Mouse (Mus musculus) layer of hippocampus, adult 9-11 months (tissue): ENCODE measurements around the gene Krtap19-5.

Experiments
- DNase-seq: peaks from one replicate; pipeline ENCODE4 v3.0.0; 2022

Krtap19-5 gene

DNA sequence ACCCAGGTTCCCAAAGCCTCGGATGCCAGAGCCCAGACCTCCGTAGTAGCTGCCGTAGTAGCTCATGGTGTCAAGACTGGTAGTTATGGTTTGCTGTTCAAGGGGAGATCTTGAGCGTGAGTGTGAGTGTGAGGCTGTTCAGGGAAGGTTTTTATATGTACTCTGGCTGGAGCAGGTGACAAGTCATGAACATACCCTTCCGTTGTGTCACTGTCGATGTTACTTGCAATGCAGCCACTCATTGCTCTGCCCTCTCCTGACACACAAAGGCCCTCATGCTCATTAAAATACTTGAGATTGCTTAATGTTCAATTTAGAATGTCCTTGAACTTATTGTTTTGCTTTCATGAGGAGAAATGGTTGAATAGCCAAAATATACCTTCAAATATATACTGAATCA, at the start of gene Krtap19-5:
Krtap19-5 (minus strand) TSS at position 101 of the 400 bp plus-strand sequence.
- no peak for DNase-seq

DNA sequence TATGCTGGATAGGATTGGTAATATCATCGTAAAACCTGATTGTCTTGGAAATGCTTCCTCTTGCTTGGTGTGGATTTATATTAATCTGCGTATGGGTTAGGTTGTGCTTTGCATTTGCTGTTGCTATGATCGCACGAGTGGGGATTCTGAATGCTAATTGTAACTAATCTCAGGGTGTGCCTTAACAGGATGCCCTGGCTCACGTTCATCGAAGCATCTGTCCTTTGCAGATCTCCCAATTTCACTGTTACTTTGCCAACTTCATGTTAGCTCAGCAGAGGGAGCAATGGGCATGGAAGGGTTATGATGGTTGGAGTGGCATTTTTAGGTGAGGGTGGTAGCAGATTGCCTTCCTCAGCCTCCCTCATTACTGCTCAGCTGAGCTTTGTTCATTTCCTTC, 44.8 kb upstream of the Krtap19-5 start:
- DNase-seq: no peak

DNA sequence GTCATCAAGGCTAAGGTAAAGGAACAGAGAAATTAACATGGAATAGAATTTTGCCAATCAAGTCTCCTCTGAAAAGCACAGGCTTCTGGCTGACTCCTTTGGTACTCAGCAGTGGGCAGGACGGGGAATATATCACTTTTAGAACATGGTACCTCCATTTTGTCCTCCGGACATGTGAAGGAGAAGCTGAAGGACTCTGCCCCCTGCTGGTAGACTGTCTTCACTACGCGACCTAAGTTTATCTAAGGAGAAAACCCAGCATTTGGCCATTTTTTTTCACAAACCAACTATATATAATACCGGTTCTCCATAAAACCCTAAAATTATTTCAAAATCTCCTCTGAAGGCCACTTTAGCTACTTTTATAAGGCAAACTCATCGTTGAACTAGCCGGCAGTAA, 42.0 kb upstream of the Krtap19-5 start:
- DNase-seq: no peak

DNA sequence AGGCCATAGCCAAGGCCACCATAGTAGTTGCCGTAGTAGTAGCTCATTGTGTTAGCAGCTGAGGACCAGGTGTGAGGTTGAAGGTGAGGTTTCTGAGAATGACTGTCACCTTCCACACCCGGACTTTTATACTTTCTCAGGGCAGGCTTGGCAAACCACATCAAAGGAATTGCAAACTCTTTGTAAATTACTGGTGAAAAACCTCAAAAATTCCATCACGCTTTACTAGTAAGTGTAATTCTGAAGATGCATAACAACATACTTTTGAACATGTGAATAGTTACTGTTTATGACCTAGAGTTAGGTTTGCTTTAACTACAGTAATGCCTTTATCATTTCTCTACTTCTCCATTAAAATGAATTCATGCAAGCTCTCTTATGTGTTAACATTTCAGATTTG, 35.9 kb upstream of the Krtap19-5 start, which contains the start of gene Krtap19-9b:
Krtap19-9b (minus strand) TSS at position 101 of the 400 bp plus-strand sequence.
- DNase-seq: no peak

DNA sequence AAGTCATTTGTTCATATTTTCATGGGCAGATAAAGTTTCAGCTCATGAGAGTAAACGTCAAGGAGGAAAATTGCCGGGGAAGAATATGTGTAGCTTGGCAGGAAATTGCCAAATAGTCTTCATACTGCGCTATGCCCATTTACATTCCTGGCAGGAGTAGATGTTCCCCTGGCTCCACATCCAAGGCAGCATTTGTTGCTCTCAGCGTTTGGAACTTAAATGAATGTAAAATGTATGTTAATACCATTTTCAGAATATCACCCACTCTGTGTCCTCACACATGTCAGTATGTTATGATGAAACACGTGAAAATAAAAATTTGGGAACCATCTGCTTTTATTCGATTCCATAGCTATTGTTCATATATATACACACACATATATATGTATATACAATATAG, 9.4 kb downstream of the Krtap19-5 start:
- DNase-seq: no peak

DNA sequence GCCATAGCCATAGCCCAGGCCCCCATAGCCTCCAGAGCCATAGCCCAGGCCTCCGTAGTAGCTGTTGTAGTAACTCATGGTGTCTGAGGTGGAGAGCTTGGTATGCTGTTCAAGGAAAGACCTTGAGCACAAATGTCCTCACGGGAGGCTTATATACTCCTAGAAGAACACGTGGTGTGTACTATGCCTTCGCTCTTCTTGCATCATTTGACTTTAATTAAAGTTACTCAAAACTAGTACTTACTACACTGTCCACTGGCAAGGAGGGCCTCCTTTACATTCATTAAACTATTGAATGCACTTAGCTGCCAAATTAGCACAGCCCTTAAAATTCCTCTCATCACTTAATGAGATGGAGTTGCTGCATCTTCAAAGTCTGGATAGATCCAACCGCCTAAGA, 11.3 kb downstream of the Krtap19-5 start, which contains the start of gene Krtap19-4:
Krtap19-4 (minus strand) TSS at position 101 of the 400 bp plus-strand sequence.
- DNase-seq: no peak

DNA sequence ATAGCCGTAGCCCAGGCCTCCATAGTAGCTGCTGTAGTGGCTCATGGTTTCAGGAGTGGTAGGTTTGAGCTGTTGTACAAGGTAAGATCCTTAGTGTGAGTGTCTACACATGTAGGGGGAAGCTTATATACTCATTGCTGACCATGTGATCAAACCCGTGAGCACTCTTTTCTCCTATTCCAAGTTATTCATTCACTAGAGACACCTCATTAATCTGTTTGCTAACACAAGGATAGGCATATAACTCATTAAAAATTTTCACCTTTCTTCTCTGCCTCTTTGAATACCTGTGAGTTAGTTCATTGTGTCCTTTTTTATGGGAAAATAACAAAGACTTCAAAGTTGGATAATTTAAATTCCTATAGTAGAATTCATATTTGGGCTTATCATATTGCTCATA, 18.3 kb downstream of the Krtap19-5 start, which contains the start of gene Krtap19-3:
Krtap19-3 (minus strand) TSS at position 101 of the 400 bp plus-strand sequence.
- no peak for DNase-seq

DNA sequence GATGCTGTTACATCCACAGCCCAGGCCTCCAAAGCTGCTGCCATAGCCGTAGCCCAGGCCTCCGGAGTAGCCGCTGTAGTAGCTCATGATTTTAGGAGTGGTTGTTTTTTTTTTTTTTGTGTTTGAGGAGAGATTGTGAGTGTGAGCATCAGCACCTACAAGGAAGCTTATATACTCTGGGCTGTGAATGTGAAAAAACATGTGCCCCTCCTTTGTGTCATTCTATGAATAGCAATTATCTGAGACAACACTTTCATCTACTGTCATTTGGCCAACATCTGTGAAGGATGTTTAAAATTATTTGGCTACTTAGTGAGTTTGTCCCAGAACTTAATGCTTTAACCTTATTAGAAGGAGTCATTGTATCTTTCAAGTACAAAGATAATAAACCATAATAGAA, 22.1 kb downstream of the Krtap19-5 start, which contains the start of gene Krtap19-2:
Krtap19-2 (minus strand) TSS at position 101 of the 400 bp plus-strand sequence.
- no peak for DNase-seq

DNA sequence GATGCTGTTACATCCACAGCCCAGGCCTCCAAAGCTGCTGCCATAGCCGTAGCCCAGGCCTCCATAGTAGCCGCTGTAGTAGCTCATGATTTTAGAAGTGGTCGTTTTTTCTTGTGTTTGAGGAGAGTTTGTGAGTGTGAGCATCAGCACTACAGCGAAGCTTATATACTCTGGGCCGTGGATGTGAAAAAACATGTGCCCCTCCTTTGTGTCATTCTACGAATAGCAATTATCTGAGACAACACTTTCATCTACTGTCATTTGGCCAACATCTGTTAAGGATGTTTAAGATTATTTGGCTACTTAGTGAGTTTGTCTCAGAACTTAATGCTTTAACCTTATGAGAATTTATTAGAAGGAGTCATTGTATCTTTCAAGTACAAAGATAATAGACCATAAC, 26.9 kb downstream of the Krtap19-5 start, which contains the start of gene Krtap19-1:
Krtap19-1 (minus strand) TSS at position 101 of the 400 bp plus-strand sequence.
- no peak for DNase-seq

DNA sequence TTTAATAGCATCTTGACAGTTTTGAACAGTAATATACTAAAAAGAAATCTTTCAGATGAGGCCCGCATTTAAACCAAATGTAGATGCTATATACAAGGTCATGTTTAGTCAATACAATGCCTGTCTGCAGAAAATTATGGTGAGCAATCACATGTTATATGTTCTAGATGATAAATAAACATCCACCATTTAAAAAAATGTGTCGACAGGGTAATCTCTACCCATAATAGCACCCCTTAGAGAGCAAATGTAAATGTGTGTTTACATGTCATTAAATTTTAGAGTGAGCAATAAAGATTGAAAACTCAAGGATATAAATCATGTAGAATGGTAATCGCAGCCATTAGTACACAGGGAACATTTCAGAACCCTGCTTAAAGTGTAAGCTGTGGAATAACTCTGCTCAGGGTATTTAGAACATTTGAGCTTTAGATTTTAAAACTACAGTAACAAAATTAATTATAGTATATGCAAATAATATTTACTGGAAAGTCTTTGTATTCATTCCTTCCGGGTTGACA, 31.3 kb downstream of the Krtap19-5 start:
- no peak for DNase-seq

DNA sequence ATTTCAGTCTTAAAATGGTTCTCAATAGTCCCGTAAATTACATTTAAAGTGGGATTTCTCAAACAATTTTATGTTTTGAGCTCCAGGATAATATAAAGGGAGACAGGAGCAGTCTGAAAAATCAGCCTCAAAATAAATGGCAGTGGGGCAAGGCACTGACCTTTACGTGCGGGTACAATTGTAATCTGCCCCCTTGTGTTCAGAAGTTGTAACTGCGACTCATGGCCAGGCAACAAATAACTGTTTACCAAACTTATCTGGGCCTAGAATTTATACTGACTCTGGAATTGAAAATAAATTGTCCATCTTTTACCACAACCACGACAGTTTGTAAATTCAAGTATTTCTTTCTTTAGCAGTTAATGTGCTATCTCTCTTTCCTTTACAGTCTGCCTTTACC, 44.8 kb downstream of the Krtap19-5 start:
- DNase-seq: no peak

DNA sequence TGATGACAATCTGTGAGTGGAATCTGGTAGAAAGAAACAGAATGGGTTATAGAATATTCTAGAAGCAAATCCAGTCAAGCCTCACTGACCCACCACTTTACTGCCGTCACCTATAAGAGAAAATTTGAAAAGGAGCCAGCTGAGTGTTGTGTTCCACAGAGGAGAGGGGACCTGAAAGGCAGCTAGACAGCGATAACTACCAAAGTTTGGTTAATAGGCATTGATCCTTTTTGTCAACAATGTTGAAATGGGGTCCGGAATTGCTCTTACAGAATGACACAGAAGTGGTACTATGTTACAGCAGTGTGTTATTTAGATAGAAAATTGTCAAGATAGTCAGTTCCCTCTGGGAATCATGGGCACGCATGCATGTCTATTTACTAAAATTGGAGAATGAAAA, 47.7 kb downstream of the Krtap19-5 start:
- no peak for DNase-seq

DNA sequence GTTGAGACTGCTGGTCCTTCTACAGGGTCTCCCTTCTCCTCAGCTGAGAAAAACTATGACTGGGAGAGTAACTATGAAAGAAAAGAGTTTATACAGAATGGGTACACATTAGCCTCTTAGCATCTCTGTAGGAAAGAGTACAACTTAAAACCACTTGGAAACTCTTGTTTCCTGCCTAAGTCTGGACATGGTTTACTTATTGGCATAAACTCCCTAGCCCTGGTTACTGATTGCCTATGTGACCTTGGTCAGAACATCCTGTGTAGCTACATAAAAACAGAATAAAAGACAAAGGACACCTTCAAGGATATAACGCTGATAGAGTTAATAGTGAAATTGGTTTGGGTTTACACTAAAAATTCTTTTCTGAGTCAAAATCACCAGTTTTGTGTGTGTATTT, 48.9 kb downstream of the Krtap19-5 start:
- DNase-seq: no peak
